Mouse (Mus musculus): ENCODE measurements around the gene Tmem63c.

Gene Tmem63c

DNA sequence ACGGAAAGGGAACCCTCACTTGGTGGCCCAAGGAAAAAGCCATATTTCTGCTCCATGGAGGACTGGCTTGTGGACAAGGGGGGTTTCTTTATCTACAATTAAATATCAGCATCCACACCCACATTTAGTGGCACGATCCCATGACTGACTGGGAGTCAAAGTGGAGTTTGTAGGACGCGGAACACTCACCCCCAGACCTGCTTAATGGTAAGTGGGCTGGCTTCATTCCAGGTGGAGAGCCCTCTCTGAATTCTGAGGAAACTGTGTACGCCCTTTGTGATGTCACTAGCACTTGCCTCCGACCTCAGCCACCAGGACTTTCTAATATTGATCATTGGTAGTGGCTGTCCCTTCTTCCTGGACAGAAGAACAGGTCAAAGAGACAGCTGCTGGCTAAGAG lies at the start of gene Tmem63c:
Gene Tmem63c (plus strand): TSS at position 301 of the 400 bp plus-strand sequence.
- no peak for DNase-seq (ENCODE audit: low spot score)

DNA sequence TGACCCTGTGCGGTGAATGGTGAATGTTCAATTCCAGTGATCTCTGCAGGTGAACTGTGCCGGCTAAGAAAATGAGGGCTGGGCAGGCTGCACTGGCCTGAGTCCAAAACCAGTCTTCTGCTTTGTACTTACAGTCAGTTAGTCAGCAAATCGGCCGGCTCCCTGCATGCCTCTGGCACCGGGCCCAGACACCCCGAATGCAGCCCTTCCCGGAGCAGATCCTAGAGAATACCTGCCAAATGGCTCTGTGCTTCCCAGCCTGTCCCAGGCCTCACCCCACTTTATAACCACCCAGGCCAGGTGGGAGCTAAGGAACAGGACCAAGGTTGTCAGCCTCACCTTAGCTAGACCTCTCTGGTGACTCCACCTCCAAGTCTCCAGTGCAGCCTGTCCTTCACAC lies 47.9 kb upstream of the Tmem63c start:
- peak; percentile 69 for DNase-seq (ENCODE audit: low spot score)

DNA sequence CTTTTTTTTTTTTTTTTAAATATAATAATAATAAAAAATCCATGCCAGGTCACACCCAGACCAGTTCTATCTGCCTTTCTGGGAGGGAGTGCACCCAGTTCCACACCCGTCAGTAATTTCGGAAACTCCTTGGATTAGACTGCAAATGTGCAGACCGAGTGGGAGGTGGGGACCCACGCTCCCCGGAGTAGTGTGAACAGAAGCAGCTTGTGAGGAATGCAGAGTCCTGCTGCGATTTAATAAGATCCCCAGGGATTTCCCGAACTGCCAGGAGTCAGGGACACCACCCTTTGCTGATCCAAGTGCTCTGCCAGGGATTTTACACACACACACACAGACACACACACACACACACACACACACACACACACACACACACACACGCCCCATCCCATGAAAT lies 47.4 kb upstream of the Tmem63c start:
- no peak for DNase-seq (ENCODE audit: low spot score)

DNA sequence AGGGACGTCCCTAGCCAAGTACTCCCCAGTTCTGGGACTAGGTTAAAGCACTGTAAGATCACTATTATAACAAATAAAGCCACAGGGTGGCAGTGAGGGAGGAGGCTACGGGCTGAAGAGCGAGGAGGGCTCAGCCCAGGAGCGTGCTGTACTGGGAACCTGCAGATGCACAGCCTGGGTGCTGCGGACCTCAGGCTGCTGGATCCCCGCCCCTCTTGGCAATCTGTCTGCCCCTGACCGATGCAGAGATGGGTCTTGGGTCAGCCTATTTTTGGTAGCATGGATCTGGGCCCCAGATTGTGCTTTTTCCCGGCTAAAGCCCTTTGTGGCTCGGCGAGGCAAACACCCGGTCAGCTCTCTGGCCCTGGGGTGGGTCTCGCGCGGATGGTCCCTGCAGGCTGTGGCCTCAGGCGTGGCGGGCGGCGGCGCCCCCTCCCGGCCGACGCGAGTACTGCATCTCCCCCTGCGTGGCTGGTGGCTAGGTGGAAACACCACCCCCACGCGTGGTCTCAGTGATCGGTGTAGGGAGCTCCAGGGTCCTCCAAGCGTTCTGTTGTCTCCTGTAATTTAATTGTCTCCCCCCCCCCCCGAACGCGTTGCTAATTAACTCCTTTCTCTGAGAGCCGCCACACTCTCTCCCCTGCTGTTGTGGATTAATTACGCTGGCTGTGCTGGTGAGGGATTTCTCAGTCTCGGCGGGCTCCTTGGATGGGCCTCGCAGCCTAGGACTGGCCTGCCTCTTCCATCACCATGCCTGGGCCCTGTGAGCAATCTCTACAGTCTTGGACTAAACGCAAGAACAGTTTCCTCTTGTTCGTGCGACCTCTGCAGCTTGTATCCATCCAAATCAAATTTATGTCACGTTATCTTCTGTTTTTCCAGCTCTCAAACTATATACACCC lies 46.5 kb upstream of the Tmem63c start:
- DNase-seq (ENCODE audit: low spot score) = peak; percentile 70

DNA sequence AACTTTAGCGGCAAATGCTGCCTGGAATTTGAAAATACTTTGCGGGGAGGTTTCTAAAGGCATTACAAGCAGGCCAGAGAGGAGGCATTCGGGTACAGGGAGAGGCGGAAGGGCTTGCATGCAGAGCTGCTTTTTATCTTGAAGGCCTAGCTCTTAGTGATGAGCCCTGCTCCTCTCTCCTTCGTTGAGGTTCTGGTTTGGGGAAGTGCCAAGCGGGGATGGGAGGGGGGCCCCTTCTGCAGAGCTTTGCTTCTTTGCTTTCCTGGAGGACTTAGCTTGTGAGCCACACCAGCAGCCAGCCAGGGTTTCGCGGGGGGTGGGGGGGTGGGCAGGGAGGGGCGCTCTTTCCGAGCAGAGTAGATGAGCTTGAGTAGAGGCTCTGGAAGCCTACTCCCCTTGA lies 45.4 kb upstream of the Tmem63c start:
- DNase-seq (ENCODE audit: low spot score) = no peak

DNA sequence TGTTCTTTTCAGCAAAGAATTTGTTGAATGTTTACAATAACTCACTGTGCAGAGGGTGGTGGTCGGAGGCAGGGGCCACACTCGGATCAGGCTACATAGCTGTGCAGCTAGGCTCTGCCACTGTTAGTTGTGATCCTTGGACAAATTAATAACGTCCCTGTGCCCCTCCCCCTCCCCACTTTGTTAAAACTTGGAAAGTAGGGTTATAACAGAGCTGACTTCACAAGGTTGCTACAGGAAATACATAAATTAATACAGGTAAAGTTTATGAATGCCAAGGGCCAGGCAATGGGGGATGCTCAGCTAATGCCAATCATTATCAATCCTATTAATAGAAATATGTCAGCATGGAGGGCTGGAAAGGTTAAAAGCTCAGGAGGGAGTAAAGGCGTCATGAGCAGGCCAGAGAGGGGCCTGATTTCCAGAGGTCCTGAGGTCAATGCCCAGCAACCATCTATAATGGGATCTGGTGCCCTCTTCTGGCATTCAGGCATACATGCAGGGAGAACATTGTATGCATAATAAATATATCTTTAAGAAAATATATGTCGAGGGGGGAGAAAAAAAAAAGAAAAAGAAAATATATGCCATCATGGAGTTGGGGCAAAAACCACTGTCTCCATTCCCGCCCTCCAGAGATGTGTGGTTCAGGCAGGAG lies 44.5 kb upstream of the Tmem63c start:
- DNase-seq (ENCODE audit: low spot score) = no peak

DNA sequence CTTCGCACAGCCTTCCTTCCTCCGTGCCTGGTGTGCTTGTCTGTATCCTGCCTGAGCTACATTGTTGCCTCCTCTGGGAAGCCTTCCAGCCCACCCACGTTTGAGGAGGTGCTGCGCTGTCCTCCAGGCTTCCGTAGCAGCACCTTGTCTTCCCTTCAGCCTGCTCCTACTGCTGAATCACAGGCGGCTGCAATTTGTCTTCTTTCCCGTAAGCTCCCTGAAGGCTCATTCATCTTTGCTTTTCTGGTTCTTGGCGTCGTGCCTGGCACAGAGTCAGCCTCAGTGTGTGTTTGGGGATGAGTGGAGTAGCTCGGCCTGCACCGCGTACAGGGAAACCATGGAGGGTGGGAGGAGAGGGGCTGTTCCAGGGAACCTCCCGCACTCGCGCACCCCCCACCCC lies 43.3 kb upstream of the Tmem63c start:
- peak; percentile 41 for DNase-seq (ENCODE audit: low spot score)

DNA sequence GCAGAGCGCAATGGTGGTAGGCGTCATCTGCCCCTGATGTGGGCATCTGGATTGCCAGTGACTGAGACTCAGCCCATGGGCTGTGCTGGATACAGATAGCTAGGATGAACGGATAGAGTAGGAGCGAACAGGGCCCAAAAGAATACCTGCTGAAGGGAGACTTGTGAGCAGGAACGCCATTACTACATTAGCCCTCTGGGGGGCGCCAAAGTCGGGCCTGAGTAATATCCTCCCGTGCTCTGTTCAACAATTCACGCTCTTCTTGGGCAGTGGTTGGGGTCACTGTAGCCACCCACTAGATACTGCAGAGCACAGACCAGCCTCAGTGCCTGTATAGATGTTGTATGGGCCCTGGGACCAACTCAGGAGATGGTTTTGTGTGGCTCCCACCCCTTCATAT lies 40.0 kb upstream of the Tmem63c start:
- no peak for DNase-seq (ENCODE audit: low spot score)

DNA sequence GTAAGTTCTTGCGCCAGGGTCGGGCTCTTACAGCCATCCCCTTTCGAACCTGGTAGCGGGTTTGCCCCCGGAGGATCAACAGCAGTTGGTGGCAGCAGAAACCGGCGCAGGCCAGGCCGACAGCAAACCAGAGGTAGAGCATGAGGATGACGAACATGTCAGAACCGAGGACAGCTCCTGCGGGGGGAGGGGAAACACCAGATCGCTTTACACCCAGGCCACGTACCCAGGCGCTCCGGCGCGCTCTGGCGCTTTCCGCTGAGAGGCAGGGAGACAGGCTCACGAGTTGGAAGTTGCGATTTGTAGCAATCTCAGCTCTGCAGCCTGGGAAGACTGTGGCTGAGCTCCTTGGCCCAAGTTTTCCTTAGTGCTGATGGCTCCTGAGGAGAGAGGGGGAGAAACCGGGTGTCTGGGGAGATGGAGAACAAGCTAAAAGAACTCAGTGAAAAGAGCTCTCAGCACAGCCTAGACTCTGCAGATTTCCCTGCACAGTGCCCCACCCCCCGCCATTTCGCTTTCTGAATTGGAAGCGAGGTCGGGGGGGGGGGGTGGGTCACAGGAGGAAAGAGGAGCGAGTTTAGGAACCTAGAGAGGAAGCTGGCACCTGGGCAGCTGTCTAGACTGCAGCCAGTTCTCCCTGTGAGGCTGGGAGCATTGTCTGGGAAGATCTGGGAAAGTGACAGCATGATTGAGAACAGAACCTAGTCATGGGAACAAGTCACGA lies 37.5 kb upstream of the Tmem63c start:
- DNase-seq (ENCODE audit: low spot score) = peak; percentile 69

DNA sequence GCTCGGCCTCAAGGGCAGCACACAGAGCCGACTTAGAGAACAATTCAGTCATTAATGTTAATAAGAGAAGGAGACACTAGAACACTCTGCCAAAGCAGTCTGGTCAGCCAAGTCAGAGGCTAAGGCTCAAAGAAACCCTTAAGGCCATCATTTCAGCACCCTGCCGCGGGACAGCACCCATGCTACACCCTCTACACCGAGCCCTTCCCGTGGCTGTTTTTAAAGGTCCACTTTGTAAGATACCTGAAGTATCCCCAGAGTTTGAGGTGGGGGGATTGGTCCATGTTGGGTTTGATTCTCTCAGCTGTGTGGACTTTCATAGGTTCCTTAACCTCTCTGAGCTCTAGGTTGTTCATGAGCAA lies 37.0 kb upstream of the Tmem63c start:
- peak; percentile 60 for DNase-seq (ENCODE audit: low spot score)

DNA sequence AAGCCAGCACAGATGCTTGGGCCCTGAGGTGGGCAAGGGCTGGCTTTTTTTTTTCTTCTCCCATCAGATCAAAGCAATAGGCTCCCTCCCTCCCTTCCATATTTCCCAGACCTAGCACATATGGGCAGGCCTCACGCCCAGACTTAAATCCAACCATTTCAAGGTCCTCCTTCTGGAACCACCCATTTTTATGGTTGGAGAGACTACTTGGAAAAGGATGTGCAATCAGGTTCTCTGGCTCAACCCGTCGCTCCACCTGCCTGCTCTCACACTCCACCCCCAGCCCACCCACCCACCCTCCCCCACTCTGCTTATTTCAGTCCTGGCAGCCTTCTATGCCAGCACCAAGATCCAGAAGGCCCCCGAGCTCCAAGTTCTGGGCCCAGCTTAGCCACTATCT lies 34.6 kb upstream of the Tmem63c start:
- no peak for DNase-seq (ENCODE audit: low spot score)

DNA sequence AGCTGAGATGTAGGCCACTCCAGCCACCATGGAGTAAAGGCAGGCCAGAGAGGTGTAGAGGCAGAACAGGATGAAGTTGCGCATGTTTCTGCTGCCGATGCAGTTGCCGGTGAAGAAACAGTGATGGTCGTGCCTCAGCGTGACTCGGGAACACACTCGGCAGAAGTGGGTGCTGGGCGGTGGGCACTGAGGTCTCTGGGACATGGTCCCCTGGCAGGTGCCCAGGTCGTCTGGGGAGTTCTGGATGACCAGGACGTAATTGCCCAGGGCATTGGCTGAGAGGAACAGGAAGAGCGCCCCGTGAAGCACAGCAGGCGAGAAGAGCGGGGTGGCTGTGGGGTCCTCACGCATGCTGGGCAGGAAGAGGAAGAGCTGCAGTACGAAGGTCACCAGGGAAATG lies 32.9 kb upstream of the Tmem63c start:
- DNase-seq (ENCODE audit: low spot score) = no peak

DNA sequence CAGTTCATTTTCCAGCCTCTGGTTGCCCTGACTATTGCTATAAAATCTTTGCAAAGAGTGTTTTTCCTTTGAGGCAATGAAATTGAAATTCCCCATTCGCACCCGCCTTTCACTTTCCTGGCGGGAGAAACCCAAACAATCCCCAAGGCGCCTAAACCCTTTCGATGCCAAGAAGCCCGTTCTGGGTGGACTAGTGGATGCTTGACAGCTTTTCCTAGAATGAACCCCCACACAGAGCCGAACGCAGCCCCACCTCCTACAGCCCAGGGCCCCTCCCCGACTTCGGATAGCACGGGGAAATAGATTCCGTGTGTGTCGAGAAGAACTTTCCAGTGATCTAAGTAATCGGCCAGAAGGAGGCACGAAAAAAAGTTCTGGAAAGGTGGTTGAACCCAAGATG lies 31.8 kb upstream of the Tmem63c start:
- DNase-seq (ENCODE audit: low spot score) = no peak

DNA sequence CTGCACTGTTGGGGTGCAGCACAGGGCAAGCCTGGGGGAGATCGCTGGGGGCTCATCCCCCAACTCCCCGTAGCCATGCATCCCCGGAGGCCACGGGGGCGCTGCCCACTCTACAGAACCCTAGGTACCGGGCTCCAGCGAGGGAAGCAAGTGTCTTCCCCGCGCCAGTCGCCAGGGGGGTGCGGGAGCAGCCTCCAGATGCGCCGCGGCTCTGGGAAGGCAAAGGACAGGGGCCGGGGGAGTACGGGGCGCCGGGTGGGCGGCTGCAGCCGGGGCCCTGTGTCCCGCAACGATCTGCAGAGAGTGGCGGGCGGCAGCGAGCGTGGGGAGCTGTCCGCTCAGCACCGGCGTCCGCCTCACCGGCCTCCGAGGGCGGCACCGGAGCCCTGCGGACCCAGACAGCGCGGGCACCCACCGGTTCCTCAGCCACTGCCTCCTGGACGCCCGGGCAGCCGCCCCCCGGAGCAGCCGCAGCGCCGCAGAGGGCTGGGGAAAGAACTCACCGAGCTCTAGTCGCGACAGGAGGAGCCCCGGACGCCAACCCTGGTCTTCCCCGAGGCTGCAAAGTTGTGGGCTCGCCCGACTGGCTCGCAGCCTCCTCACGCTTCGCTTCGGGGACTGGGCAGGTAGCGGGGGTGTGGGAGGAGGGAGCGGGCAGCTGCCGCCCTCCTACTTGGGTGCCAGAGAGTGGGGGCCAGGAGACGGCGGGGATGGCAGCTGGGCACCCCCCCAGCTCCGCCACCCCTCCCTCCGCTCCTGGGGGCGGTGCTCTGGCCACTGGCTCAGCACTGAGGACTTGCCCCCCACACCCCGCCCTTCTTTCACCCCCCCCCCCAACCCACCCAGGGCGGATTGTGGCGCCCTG lies 31.0 kb upstream of the Tmem63c start, which contains the start of gene Zdhhc22:
Gene Zdhhc22 (minus strand): TSS at position 541 of the 865 bp plus-strand sequence.
- peak; percentile 73 for DNase-seq (ENCODE audit: low spot score)

DNA sequence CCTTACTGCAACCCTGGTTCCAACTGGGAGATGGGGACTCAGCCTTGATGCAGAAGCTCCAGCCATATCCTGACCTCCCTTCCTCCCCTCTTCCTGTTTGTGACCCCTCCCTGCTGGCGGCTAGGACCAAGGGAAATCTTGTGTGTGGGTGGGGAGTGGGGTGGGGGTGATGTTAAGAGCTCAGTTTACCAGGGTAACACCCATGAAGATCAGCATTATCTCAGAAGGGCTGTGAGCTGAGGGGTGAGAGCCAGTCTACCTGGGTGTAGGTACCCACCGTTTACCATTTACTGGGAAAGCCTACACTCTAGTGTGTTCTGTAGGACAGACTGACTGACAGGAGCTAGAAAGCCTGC lies 30.4 kb upstream of the Tmem63c start:
- DNase-seq (ENCODE audit: low spot score) = no peak

DNA sequence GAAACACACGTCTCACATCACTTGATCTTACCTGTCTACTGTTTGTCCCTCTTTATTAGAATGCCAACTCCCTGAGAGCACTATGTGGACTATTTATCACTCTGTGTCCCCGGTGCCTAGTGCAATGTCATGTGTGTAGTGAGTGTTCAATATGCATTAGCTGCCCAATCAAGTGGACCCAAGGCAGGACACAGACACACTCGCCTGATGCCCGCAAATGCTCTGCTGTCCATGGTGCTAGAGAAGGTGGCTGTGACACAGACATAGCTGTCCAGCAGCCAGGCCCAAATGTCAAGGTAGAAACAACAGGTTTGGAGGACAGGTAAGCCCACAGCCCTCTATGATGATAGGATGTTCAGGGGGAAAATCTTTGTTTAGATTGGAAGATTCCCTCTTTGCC lies 27.0 kb upstream of the Tmem63c start:
- DNase-seq (ENCODE audit: low spot score) = no peak

DNA sequence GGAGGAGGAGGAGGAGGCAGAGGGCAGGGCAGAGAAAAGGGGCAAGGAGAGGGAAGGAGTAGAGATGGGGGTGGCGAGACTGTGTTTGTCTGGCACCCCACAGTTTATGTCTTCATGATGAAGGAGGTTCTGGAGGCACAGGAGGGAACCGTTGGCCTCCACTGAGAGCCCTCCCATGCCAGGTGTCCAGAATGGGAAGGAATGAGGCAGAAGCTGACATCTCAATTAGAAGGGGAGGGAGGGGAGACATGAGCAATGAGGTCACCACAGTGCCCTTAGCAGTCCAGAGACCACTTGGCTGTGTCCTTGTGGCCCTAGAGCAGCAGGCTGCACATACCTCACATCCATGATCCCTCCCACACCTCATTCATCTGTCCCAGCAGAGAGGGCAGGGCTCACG lies 26.4 kb upstream of the Tmem63c start:
- DNase-seq (ENCODE audit: low spot score) = no peak

DNA sequence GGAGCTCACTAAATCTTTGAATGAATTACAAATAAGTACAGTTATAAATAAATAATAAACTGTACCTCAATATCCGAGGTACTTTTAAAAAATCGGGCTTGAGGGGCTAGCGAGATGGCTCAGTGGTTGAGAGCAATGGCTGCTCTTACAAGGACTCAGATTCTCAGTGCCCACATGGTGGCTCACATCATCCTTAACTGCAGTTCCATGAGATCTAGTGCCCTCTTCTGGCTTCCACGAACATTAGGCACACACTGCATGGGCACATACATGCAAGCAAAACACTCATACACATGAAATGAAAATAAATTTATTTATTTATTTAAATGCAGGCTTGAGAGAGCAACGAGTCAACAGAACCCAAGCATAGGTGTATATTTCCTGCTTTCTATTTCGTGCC lies 25.2 kb upstream of the Tmem63c start:
- DNase-seq (ENCODE audit: low spot score) = no peak

DNA sequence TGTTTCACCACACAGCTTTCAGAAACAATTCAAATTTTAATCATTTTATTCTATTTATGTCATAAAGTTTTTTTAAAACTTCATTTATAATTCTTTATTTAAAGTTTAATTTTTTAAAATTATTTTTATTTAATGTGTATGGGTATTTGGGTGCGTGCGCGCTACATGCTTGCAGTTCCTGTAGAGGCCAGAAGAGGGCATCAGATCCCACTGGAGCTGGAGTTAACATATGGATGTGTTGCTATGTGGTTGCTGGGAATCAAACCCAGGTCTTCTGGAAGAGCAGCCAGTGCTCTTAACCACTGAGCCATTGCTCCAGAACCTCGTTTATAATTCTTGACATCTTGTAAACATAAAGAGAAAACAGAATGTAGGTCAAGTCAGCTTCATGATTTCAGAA lies 22.4 kb upstream of the Tmem63c start:
- DNase-seq (ENCODE audit: low spot score) = no peak

DNA sequence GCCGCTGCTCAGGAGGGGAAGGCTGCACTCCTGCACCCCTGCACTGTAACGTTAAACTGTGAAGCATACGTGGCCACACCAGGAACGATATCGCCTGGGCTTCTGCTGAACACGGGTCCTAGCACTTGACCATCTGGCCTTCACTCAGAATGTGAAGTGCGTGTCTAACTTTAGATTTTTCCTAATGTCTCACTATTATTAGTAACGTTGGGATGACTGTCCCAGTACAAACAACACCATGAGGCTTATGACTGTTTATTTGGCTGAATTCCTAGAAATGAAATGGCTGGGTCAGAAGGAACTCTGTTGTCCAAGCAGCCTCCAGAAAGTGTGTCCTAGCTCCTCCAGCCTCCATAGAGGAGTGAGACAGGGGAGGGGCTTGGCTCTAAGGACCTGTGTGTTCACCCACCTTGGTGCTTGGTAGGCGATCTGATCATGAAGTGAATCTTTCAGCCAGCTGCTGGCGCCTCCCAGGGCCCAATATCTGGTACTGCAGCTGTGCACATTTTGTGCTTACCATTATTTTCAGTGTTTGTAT lies 21.8 kb upstream of the Tmem63c start:
- no peak for DNase-seq (ENCODE audit: low spot score)

DNA sequence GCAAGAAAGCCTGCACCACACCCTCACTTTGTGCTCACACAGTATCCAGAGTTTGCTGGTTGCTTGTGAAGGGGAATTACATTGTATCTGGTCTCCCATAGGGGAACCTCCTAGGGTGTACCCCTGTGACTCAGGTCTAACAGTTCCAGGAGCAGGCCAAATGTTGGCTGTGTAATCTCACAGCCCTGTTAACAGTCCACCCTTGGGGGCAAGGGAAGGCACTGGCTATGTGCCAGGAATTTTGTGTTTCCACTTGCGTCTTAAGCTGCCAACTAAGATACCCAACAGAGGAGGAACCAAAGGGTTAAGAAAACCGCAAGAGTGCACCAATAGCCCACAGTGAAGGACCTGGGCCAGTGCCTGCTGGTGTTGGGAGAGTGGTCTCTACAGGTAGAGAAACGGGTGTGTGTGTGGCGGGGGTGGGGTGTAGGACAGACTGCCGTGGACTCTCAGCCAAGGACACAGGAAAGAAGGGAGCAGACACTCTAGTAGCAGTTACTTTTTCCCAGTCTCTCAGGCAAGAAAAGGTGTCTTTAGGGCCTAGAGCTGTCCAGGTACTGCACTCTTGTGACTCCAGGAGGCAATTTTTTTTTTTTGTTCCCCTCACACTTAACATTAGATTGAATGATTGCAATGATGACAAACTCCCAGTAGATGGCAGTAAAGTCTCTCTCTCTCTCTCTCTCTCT lies 20.8 kb upstream of the Tmem63c start:
- no peak for DNase-seq (ENCODE audit: low spot score)

Data from ovary, postnatal 36 days (tissue).